Mouse (Mus musculus): ENCODE results near the gene Pnpla3.
"Not testable (repeated sequence)": the region's sequence is repeated elsewhere in the genome, so short reads cannot be mapped to it uniquely, and the experiment has no call there.

Gene Pnpla3

GRCm38 (mm10) chr15:84167600-84167999 lies at the start of gene Pnpla3:
Gene Pnpla3 (plus strand): TSS chr15:84167837.
- DNase-seq (ENCODE audit: low spot score): no peak

- DNase-seq (ENCODE audit: low spot score): no peak
Measured at GRCm38 (mm10) chr15:84120612-84121011, 47.0 kb upstream of the Pnpla3 start.

- DNase-seq (ENCODE audit: low spot score): no peak
Measured at GRCm38 (mm10) chr15:84121036-84121435, 46.6 kb upstream of the Pnpla3 start.

- no peak for DNase-seq (ENCODE audit: low spot score)
Measured at GRCm38 (mm10) chr15:84123075-84123474, 44.6 kb upstream of the Pnpla3 start, which contains the start of gene Pnpla5. Gene Pnpla5 (minus strand): TSS chr15:84123175.

- DNase-seq (ENCODE audit: low spot score): no peak
Measured at GRCm38 (mm10) chr15:84124086-84124485, 43.6 kb upstream of the Pnpla3 start.

GRCm38 (mm10) chr15:84126447-84126846 lies 41.2 kb upstream of the Pnpla3 start:
- no peak for DNase-seq (ENCODE audit: low spot score)

GRCm38 (mm10) chr15:84126871-84127270 lies 40.8 kb upstream of the Pnpla3 start:
- DNase-seq (ENCODE audit: low spot score): peak; percentile 40

GRCm38 (mm10) chr15:84131096-84131786 lies 36.4 kb upstream of the Pnpla3 start:
- DNase-seq (ENCODE audit: low spot score): peak; percentile 73

- peak; percentile 12 for DNase-seq (ENCODE audit: low spot score)
Measured at GRCm38 (mm10) chr15:84131971-84132370, 35.7 kb upstream of the Pnpla3 start.

GRCm38 (mm10) chr15:84133440-84133839 lies 34.2 kb upstream of the Pnpla3 start:
- peak; percentile 54 for DNase-seq (ENCODE audit: low spot score)

- peak; percentile 31 for DNase-seq (ENCODE audit: low spot score)
Measured at GRCm38 (mm10) chr15:84135472-84135871, 32.2 kb upstream of the Pnpla3 start.

GRCm38 (mm10) chr15:84136473-84137415 lies 30.9 kb upstream of the Pnpla3 start:
- DNase-seq (ENCODE audit: low spot score): no peak

- peak; percentile 44 for DNase-seq (ENCODE audit: low spot score)
Measured at GRCm38 (mm10) chr15:84139592-84140005, 28.0 kb upstream of the Pnpla3 start.

GRCm38 (mm10) chr15:84140109-84140508 lies 27.5 kb upstream of the Pnpla3 start:
- DNase-seq (ENCODE audit: low spot score): no peak

- DNase-seq (ENCODE audit: low spot score): no peak
Measured at GRCm38 (mm10) chr15:84140929-84141328, 26.7 kb upstream of the Pnpla3 start.

- no peak for DNase-seq (ENCODE audit: low spot score)
Measured at GRCm38 (mm10) chr15:84156158-84156557, 11.5 kb upstream of the Pnpla3 start.

- DNase-seq (ENCODE audit: low spot score): not testable (repeated sequence)
Measured at GRCm38 (mm10) chr15:84157530-84157929, 10.1 kb upstream of the Pnpla3 start.

GRCm38 (mm10) chr15:84161871-84162270 lies 5.8 kb upstream of the Pnpla3 start:
- peak; percentile 61 for DNase-seq (ENCODE audit: low spot score)

GRCm38 (mm10) chr15:84166818-84167217 lies 819 bp upstream of the Pnpla3 start:
- DNase-seq (ENCODE audit: low spot score): peak; percentile 13

- DNase-seq (ENCODE audit: low spot score): no peak
Measured at GRCm38 (mm10) chr15:84168170-84169161, 829 bp downstream of the Pnpla3 start.

GRCm38 (mm10) chr15:84169511-84169910 lies 1.9 kb downstream of the Pnpla3 start:
- DNase-seq (ENCODE audit: low spot score): no peak

- DNase-seq (ENCODE audit: low spot score): no peak
Measured at GRCm38 (mm10) chr15:84171166-84171565, 3.5 kb downstream of the Pnpla3 start.
